Mouse (Mus musculus) hematopoietic stem cell, adult 5-6 weeks (primary cell): Measurements from ENCODE around the gene Cd70. TPM values are rescaled to one million over a fixed set of nuclear protein-coding genes. Genes with fewer than 3 reads are reported as not detected.
"Not testable (repeated sequence)": the region's sequence is repeated elsewhere in the genome, so short reads cannot be mapped to it uniquely, and the experiment has no call there.

Source experiments
- ATAC-seq, 2 experiments: fragments of 125-278 bp in 1 of 2; replicated peaks in 1 of 2; 2 replicates each; pipeline ENCODE4 v1.8.0; 2016 to 2017; ENCODE audit warnings: inconsistent platforms in 2 of 2, mild to moderate bottlenecking in 2 of 2, moderate number of reproducible peaks in 2 of 2, low read depth in 1 of 2, moderate TSS enrichment in 1 of 2; ENCODE audit not compliant: low FRiP score in 2 of 2, poor library complexity in 2 of 2, severe bottlenecking in 2 of 2, insufficient read depth in 1 of 2, low TSS enrichment in 1 of 2
- total RNA-seq: library from RNA; stranded (forward); fragments of 172-1452, 232-1000 nt; gene quantifications from 2 replicates; pipeline ENCODE4 v1.2.3, GENCODE M21; 2017

Gene Cd70
- total RNA-seq, 1 experiment from 2014 or later = not detected

DNA sequence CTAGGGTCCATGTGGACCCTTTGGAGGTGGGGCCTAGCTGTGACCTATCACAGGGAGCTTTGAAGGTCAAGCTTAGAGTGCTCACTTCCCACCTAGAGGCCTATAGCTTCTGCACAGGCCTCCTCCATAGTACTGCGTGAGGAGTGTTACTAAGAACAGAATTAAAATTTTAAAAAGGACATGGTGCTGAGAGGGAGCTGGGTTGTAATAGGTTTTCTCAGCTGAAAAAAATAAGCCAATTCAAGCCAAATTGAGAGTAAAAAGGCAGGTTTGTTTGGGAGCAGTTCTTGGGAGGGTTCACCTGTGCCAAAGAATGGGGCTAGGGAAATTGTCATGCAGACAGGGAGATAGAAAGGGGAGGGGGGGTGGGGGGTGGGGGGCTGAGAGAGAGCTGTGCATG, 4.5 kb downstream of the Cd70 start:
- no peak for ATAC-seq

GRCm38 (mm10) chr17:57143704-57144103, 5.9 kb downstream of the Cd70 start:
- no peak for ATAC-seq

- ATAC-seq = no peak
Measured at GRCm38 (mm10) chr17:57139708-57140107, 9.9 kb downstream of the Cd70 start.

- no peak for ATAC-seq
Measured at GRCm38 (mm10) chr17:57138676-57139075, 10.9 kb downstream of the Cd70 start.

GRCm38 (mm10) chr17:57135635-57136034, 13.9 kb downstream of the Cd70 start:
- no peak for ATAC-seq

- no peak for ATAC-seq
Measured at GRCm38 (mm10) chr17:57134693-57135092, 14.9 kb downstream of the Cd70 start.

DNA sequence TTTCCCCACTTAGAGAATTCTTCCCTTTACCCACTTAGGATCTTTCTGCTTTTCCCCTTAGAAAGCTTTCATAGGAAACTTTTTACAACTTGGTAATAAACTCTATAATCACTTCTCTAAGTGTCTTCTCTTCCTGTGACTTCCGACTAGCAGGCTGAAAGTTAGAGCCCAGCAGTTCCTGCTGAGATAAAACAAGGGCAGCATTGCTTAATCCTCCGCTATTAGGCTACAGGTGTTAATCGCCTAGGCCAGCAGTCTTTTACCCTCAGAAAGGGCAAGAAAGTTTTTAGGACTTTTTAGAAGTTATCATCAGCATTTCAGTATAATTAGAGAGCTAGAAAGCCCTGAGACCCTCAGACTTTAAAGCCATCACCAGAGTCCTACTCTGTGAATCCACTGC, 15.6 kb downstream of the Cd70 start:
- not testable (repeated sequence) for ATAC-seq

DNA sequence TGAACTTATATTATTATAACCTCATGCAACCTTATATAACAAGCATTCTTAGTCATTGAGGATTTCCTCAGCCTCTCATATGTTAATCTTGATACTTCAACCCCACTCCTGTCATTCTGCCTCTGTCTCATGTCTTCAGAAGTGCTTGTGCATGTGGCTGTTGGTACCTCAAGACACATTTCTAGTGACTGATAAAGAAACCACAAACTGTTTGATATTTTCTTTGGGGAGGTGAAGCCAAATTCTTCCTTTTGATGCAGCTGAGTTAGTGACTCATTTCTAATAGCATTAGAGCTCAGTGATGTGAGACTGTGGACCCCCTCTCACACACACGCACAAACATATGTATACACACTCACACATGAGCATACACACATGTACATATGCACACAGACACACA, 17.8 kb downstream of the Cd70 start:
- no peak for ATAC-seq

- no peak for ATAC-seq
Measured at GRCm38 (mm10) chr17:57125853-57126622, 23.5 kb downstream of the Cd70 start.

GRCm38 (mm10) chr17:57124792-57125191, 24.8 kb downstream of the Cd70 start:
- no peak for ATAC-seq

- ATAC-seq = no peak
Measured at GRCm38 (mm10) chr17:57123192-57124118, 26.1 kb downstream of the Cd70 start.

DNA sequence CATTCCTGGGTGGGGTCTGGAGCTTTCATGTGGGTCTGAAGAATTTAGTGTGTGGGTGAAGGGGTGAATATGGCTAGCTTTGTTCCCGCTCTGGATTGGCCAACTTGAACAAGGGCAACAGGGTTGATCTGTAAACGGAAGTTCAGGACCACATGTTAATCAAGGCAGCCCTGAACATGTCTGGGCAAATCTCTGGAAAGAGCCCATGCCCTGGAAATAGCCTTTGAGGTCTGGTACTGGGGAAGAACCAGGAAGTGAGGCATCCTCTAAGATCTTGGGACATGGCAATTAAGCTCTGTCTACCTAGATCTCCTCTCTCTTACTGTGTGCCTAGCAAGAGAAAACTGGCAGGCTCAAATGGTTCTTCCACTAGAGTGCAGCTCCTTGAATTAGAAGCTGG, 27.7 kb downstream of the Cd70 start:
- ATAC-seq = no peak

GRCm38 (mm10) chr17:57118524-57119349, 30.8 kb downstream of the Cd70 start:
- ATAC-seq = peak in 1 of 2 experiments; percentile 17; a peak in 1 of 4 replicates

DNA sequence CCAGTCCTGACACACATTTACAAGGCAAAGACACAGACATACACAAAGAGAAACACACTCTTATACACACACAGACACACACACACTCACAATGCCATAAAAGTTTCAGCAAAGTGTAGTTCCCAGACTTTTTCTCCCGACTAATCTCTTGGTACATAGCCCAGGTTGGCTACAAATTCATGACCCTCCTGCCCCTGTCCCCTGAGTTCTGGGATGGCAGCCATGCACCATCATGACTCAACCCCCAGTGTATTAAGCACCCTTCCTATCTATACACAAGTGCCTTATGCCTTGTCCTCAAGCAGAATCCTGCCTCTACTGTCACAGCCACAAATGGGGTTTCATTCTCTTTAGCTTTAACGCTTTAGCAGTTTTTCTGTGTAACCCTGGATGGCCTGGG, 32.8 kb downstream of the Cd70 start:
- no peak for ATAC-seq

- ATAC-seq = peak; percentile 42 to 60; a peak in 3 of 4 replicates
Measured at GRCm38 (mm10) chr17:57112768-57113474, 36.7 kb downstream of the Cd70 start.

GRCm38 (mm10) chr17:57110005-57110404, 39.6 kb downstream of the Cd70 start:
- ATAC-seq = no peak

DNA sequence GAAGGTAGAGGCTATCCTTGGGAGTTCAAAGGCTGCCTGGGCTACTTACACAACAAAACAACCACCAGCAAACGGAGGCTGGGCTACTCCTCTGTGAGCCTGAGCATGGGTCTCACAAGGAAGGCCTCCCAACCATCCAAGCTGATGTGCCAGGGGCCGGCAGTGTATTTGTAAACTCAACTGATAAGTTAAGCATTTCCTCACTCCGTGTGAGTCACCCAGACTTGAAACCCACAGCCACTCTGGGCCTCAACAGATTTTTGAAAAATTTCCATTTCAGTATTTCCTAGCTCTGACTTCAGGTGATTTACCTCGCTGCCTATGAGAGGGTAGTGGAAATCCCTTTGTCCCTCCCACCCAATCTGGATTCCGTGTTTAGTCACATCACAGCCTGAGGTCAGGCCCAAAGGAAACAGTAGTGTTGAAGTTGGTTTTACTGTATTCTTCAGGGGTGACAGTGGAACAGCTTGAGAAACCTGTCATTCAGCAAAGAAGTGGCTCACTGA, 40.9 kb downstream of the Cd70 start:
- no peak for ATAC-seq
